Mouse (Mus musculus) forebrain, embryonic 14.5 days (tissue): ENCODE data around the gene Tmco5b. TPM values are rescaled to one million over a fixed set of nuclear protein-coding genes. Genes with fewer than 3 reads are reported as not detected.

Source experiments
- ATAC-seq: fragments of 200-750 bp; cut with Nextera tagmentation; 2 replicates; pipeline ENCODE4 v1.8.0; 2017; ENCODE audit warnings: mild to moderate bottlenecking, moderate library complexity
- DNase-seq: peaks from one replicate; pipeline ENCODE4 v3.0.0-alpha.2; 2015; ENCODE audit warnings: low spot score
- H3K27ac ChIP-seq: fragments of 300-500 bp; sonication (generic); 2 replicates; pipeline ENCODE4 v1.5.1; 2014; ENCODE audit warnings: low read depth, mild to moderate bottlenecking, control low read depth, low read length, moderate library complexity
- H3K27me3 ChIP-seq: fragments of 300-500 bp; sonication (generic); replicated peaks from 2 replicates; pipeline ENCODE4 v1.6.1; 2014; ENCODE audit warnings: low read length, control low read depth, mixed read lengths; ENCODE audit not compliant: control insufficient read depth, insufficient read depth
- H3K36me3 ChIP-seq: fragments of 300-500 bp; sonication (generic); 2 replicates; pipeline ENCODE4 v1.6.1; 2014; ENCODE audit warnings: low read length, control low read depth; ENCODE audit not compliant: control insufficient read depth, insufficient read depth
- H3K4me1 ChIP-seq: fragments of 300-500 bp; sonication (generic); 2 replicates; pipeline ENCODE4 v1.6.1; 2014; ENCODE audit warnings: antibody characterized with exemption, low read length, control low read depth; ENCODE audit not compliant: control insufficient read depth, insufficient read depth
- H3K4me2 ChIP-seq: fragments of 300-500 bp; sonication (generic); 2 replicates; pipeline ENCODE4 v1.6.1; 2014; ENCODE audit warnings: mild to moderate bottlenecking, control low read depth, low read length
- H3K4me3 ChIP-seq: fragments of 300-500 bp; sonication (generic); 2 replicates; pipeline ENCODE4 v1.5.1; 2014; ENCODE audit warnings: low read depth, low read length, control low read depth
- H3K9ac ChIP-seq: fragments of 300-500 bp; sonication (generic); 2 replicates; pipeline ENCODE4 v1.6.1; 2014; ENCODE audit warnings: mild to moderate bottlenecking, low read length, control low read depth, moderate library complexity
- H3K9me3 ChIP-seq: fragments of 300-500 bp; sonication (generic); replicated peaks from 2 replicates; pipeline ENCODE4 v1.6.1; 2016; ENCODE audit warnings: low read length, control low read depth, mixed read lengths; ENCODE audit not compliant: control insufficient read depth
- WGBS: fragments of 180-500 bp; shearing (Covaris S2); extraction: QIAGEN DNeasy Blood & Tissue Kit; methylation state at CpG from one replicate; pipeline ENCODE4 v1.1.7; 2014; 5-methylcytosine and 5-hydroxymethylcytosine counted together
- polyA plus RNA-seq: library from polyadenylated mRNA; unstranded; fragments of >200 nt; fragmentation: Nextera tagmentation; extraction: Ambion mirVana; gene quantifications from 2 replicates; pipeline ENCODE4 v1.2.1, GENCODE M21; 2014

The Tmco5b gene
- polyA plus RNA-seq: not detected in 2 replicates

- whole genome bisulfite sequencing: 93% methylated on average over 2 of the region's 2 CpGs
- Histone ChIP-seq H3K9ac (no peak within 1 kb of the TSS), H3K27ac (no peak within 1 kb of the TSS), H3K27me3 (no peaks in the 10 kb centered on the region), H3K4me1 (no peaks in the 10 kb centered on the region), H3K4me2 (no peak within 1 kb of the TSS), H3K36me3 (no peaks in the 10 kb centered on the region), H3K4me3 (no peak within 1 kb of the TSS), H3K9me3 (no peaks in the 10 kb centered on the region)
- DNase-seq (no peak), ATAC-seq (no peak)
These were observed at the start of gene Tmco5b for GRCm38 (mm10) chr2:113285432-113285831. TSS of gene Tmco5b (plus strand) at chr2:113285732.

- Histone ChIP-seq H3K4me1 (no peaks in the 10 kb centered on the region), H3K4me3 (no peak overlapping the region), H3K4me2 (no peak overlapping the region), H3K9me3 (no peaks in the 10 kb centered on the region), H3K27me3 (no peaks in the 10 kb centered on the region), H3K9ac (no peak overlapping the region), H3K27ac (no peak overlapping the region), H3K36me3 (no peaks in the 10 kb centered on the region)
- ATAC-seq: peak; percentile 75
- DNase-seq: peak; percentile 63
- WGBS: 53% methylated on average over 1 of the region's 1 CpGs
These were observed 48.5 kb upstream of the Tmco5b start for GRCm38 (mm10) chr2:113236993-113237392.

DNA sequence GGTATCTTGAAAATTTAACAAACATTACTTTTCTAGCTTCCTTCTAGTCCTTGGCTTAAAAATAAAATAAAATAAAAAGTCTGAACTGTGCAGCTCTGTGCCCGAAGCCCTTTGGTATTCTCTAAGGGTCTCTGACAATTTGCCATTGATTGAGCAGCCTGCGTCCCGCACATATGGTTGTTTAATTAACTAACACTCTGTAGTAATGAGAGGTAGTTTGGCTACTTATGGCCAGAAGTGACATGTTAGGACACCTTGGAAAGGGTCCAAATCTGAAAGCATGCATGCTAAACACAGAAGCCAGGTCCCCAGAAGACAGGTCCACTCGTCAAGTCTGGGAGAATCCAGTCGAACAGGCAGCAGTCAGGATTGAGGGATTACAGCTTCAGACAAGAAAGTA, 46.7 kb upstream of the Tmco5b start:
- no peaks in the 10 kb centered on the region for H3K9me3 ChIP-seq
- DNase-seq (peak; percentile 56), ATAC-seq (0 out of 2 replicates have a peak, but pooled peaks have one; percentile 63)
- WGBS: 36% methylated on average over 5 of the region's 5 CpGs
- no peak overlapping the region for H3K27ac ChIP-seq
- no peak overlapping the region for H3K4me3 ChIP-seq
- no peaks in the 10 kb centered on the region for H3K36me3 ChIP-seq
- no peak overlapping the region for H3K9ac ChIP-seq
- no peak overlapping the region for H3K4me2 ChIP-seq
- H3K4me1 ChIP-seq: no peaks in the 10 kb centered on the region
- H3K27me3 ChIP-seq: no peaks in the 10 kb centered on the region

GRCm38 (mm10) chr2:113302349-113303239, 17.1 kb downstream of the Tmco5b start:
- no peaks in the 10 kb centered on the region for H3K27me3 ChIP-seq
- H3K36me3 ChIP-seq: no peaks in the 10 kb centered on the region
- 0 out of 2 replicates have a peak overlapping the region, but pooled peaks have one; percentile 4 for H3K4me2 ChIP-seq
- ATAC-seq (peak; percentile 62), DNase-seq (peak; percentile 70)
- H3K9ac ChIP-seq: peak overlapping the region; percentile 17; the same call in 1 of the 2 replicates
- no peaks in the 10 kb centered on the region for H3K9me3 ChIP-seq
- WGBS: 41% methylated on average over 18 of the region's 18 CpGs
- no peak overlapping the region for H3K4me3 ChIP-seq
- H3K27ac ChIP-seq: no peak overlapping the region
- no peaks in the 10 kb centered on the region for H3K4me1 ChIP-seq

DNA sequence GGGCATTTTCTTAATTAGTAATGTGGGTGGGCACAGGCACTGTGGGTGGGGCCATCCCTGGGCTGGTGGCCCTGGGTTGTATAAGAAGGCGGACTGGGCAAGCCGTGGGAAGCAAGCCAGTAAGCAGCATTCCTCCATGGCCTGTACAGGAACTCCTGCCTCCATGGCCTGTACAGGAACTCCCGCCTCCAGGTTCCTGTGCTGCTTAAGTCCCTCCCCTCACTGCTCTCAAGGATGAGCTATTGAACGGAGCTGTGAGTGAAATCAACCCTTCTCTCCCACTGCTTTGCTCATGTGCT, 17.7 kb downstream of the Tmco5b start:
- WGBS: 69% methylated on average over 4 of the region's 4 CpGs
- Histone ChIP-seq H3K4me2 (no peak overlapping the region), H3K27me3 (no peaks in the 10 kb centered on the region), H3K4me1 (no peaks in the 10 kb centered on the region), H3K36me3 (no peaks in the 10 kb centered on the region), H3K9me3 (no peaks in the 10 kb centered on the region), H3K27ac (no peak overlapping the region), H3K4me3 (no peak overlapping the region), H3K9ac (no peak overlapping the region)
- DNase-seq (no peak), ATAC-seq (0 out of 2 replicates have a peak, but pooled peaks have one; percentile 15)

DNA sequence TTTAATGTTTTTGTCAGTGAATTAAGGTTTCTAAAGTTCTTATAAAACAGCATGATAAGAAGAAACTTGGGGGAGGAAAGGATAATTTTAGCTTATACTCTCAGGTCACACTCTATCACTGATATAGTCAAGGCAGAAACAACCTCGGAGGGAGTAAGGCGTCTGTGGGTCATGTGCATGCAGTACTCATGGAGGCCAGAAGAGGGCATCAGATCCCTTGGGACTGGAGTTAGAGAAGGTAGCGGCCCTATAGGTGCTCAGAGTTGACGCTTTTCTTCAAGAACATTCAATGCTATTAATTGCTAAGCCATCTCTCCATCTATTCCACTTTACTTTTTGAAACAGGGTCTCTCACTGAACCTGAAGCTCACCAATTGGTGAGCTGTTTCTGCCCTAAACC, 19.8 kb downstream of the Tmco5b start:
- no peaks in the 10 kb centered on the region for H3K27me3 ChIP-seq
- no peak overlapping the region for H3K9ac ChIP-seq
- peak; percentile 83 for ATAC-seq
- H3K4me2 ChIP-seq: no peak overlapping the region
- 4% methylated on average over 4 of the region's 4 CpGs for WGBS
- H3K9me3 ChIP-seq: no peaks in the 10 kb centered on the region
- H3K27ac ChIP-seq: no peak overlapping the region
- H3K4me1 ChIP-seq: no peaks in the 10 kb centered on the region
- no peaks in the 10 kb centered on the region for H3K36me3 ChIP-seq
- peak; percentile 73 for DNase-seq
- no peak overlapping the region for H3K4me3 ChIP-seq

DNA sequence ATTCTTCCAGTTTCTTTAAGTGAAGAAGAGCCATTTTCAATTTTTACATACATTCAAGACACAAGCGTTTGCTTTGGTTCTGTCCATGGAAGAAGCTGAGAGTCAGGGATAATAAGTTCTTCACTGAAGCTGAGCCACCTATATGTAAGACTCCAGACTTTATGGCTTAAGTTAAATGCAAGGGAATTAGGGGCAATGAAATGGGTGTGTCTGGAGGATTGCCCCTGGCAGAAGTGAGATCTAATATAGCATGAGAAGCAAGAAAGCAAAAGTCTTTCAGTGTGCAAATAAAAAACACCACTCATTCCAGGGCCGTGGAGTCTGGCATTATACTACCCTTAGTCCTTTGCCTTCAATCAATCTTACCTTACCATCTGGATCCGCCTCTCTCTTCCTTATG, 25.7 kb downstream of the Tmco5b start:
- no peak for ATAC-seq
- Histone ChIP-seq H3K4me1 (no peaks in the 10 kb centered on the region), H3K27me3 (no peaks in the 10 kb centered on the region), H3K4me2 (no peak overlapping the region), H3K27ac (no peak overlapping the region), H3K4me3 (no peak overlapping the region), H3K9ac (no peak overlapping the region), H3K9me3 (no peaks in the 10 kb centered on the region), H3K36me3 (no peaks in the 10 kb centered on the region)
- no peak for DNase-seq
- WGBS: 88% methylated on average over 3 of the region's 3 CpGs

DNA sequence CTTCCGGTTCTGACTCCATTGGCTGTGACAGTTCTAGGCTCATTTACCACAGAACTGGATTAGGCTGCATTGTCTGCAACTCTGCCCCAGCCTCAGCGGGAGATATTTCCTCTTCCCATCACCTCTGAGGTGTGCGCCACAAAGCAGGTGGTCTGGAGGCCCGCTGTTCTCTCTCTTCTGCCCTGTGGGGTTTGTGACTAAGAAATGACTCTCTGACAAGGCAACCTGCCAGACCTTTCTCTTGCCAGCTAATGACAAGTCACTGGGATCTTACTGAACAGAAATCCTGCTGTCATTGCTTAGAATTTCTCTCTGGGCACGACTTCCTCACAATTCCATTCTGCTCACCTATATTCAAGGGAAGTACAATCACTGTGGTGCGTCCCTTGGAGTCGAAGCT, 37.5 kb downstream of the Tmco5b start:
- ATAC-seq: no peak
- Histone ChIP-seq H3K36me3 (no peaks in the 10 kb centered on the region), H3K27ac (no peak overlapping the region), H3K9me3 (no peaks in the 10 kb centered on the region), H3K4me3 (no peak overlapping the region), H3K4me1 (0 out of 2 replicates have a peak, but pooled peaks cover 2% of the 10 kb centered on the region), H3K27me3 (no peaks in the 10 kb centered on the region), H3K9ac (no peak overlapping the region), H3K4me2 (no peak overlapping the region)
- peak; percentile 35 for DNase-seq
- 17% methylated on average over 7 of the region's 7 CpGs for WGBS

GRCm38 (mm10) chr2:113333799-113334541, 48.4 kb downstream of the Tmco5b start:
- Histone ChIP-seq H3K4me1 (no peaks in the 10 kb centered on the region), H3K9ac (no peak overlapping the region), H3K9me3 (no peaks in the 10 kb centered on the region), H3K4me2 (no peak overlapping the region), H3K36me3 (no peaks in the 10 kb centered on the region), H3K27ac (no peak overlapping the region), H3K27me3 (no peaks in the 10 kb centered on the region), H3K4me3 (no peak overlapping the region)
- 58% methylated on average over 9 of the region's 9 CpGs for WGBS
- ATAC-seq (no peak), DNase-seq (no peak)
